Mouse (Mus musculus): ENCODE measurements around the gene Mavs. TPM values are rescaled to one million over a fixed set of nuclear protein-coding genes. Genes with fewer than 3 reads are reported as not detected.

Gene Mavs
- polyA plus RNA-seq, 1 experiment from 2014 or later: 23.7 TPM

Small RNAs within 50 kb of the gene (microRNA-seq; reads per million reads assigned to microRNA genes)
- 68.4 reads per million, percentile 48 among the genes with 10 or more reads in this experiment for gene Mir103-2

Other genes starting within 250 kb of the Mavs start
- 17.2 and 17.8 TPM in 2 replicates for gene Gfra4, start 191.0 kb upstream of the Mavs start, polyA plus RNA-seq (2014; fragmentation: Nextera tagmentation; extraction: Ambion mirVana)
- gene Adam33, start 170.2 kb upstream of the Mavs start, polyA plus RNA-seq (2014; fragmentation: Nextera tagmentation; extraction: Ambion mirVana): 0.89 and 1.0 TPM in 2 replicates
- 0.27 and 0.47 TPM in 2 replicates for gene Siglec1, start 147.3 kb upstream of the Mavs start, polyA plus RNA-seq (2014; fragmentation: Nextera tagmentation; extraction: Ambion mirVana)
- 8.6 and 10.0 TPM in 2 replicates for gene Hspa12b, start 106.8 kb upstream of the Mavs start, polyA plus RNA-seq (2014; fragmentation: Nextera tagmentation; extraction: Ambion mirVana)
- not detected in 2 replicates for gene Gm11037, start 100.6 kb upstream of the Mavs start, polyA plus RNA-seq (2014; fragmentation: Nextera tagmentation; extraction: Ambion mirVana)
- gene 1700037H04Rik, start 74.0 kb upstream of the Mavs start, polyA plus RNA-seq (2014; fragmentation: Nextera tagmentation; extraction: Ambion mirVana): 99.3 and 101 TPM in 2 replicates
- gene Cenpb, start 54.0 kb upstream of the Mavs start, polyA plus RNA-seq (2014; fragmentation: Nextera tagmentation; extraction: Ambion mirVana): 6.9 and 8.0 TPM in 2 replicates
- gene Cdc25b, start 47.1 kb upstream of the Mavs start, polyA plus RNA-seq (2014; fragmentation: Nextera tagmentation; extraction: Ambion mirVana): 41.5 and 55.7 TPM in 2 replicates
- gene Spef1, start 46.8 kb upstream of the Mavs start, polyA plus RNA-seq (2014; fragmentation: Nextera tagmentation; extraction: Ambion mirVana): 3.4 and 5.1 TPM in 2 replicates
- gene Ap5s1, start 27.0 kb upstream of the Mavs start, polyA plus RNA-seq (2014; fragmentation: Nextera tagmentation; extraction: Ambion mirVana): 22.2 and 23.7 TPM in 2 replicates
- gene Pank2, start 28.4 kb downstream of the Mavs start, polyA plus RNA-seq (2014; fragmentation: Nextera tagmentation; extraction: Ambion mirVana): 45.4 and 49.3 TPM in 2 replicates
- 3.9 and 4.8 TPM in 2 replicates for gene Rnf24, start 118.8 kb downstream of the Mavs start, polyA plus RNA-seq (2014; fragmentation: Nextera tagmentation; extraction: Ambion mirVana)